Mouse (Mus musculus) stomach, postnatal 0 days (tissue): ENCODE measurements around the gene Traf3ip2.

Experiments used
- CTCF ChIP-seq: IDR thresholded peaks from 2 replicates; pipeline ENCODE4 v1.5.1; 2016; ENCODE audit warnings: antibody characterized with exemption, low read depth, mild to moderate bottlenecking, moderate library complexity
- EP300 ChIP-seq: optimal IDR thresholded peaks from 2 replicates; pipeline ENCODE3; 2016; ENCODE audit warnings: antibody characterized with exemption

DNA sequence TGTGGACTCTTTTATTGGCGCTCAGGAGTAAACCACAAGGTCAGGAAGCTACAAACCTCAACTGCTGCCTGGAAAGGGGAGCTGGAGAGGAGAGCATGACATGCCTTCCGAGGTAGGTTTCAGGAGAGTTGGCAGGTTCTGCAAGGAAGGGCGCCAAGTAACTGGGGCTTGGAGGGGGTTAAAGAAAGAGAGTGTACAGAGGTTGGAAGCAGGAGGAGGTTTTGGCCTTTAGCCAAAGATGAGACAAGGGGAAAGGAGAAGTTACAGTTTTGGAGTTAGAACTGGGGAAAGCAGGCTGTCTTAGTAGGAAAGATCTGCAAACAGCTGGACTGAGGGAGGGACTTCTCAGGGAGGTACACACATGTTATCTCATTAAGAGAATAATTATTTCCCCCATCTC lies 16.9 kb upstream of the Traf3ip2 start:
- TF ChIP-seq CTCF (no peak), EP300 (no peak)
